Mouse (Mus musculus) olfactory bulb, adult 2 months (tissue): Measurements from ENCODE around the gene Ccdc24. TPM values are rescaled to one million over a fixed set of nuclear protein-coding genes. Genes with fewer than 3 reads are reported as not detected.

ENCODE experiments used
- H3K27ac ChIP-seq: fragments of 200-500 bp; 2 replicates; pipeline ENCODE4 v1.5.1; 2012; ENCODE audit warnings: low read depth, low read length; ENCODE audit not compliant: insufficient read depth
- H3K4me1 ChIP-seq: fragments of 200-500 bp; 2 replicates; pipeline ENCODE4 v1.6.1; 2012; ENCODE audit warnings: low read length; ENCODE audit not compliant: control insufficient read depth, insufficient read depth
- H3K4me3 ChIP-seq: fragments of 200-500 bp; 2 replicates; pipeline ENCODE4 v1.5.1; 2012; ENCODE audit warnings: mild to moderate bottlenecking, low read depth, low read length, moderate library complexity; ENCODE audit not compliant: insufficient read depth
- CTCF ChIP-seq: fragments of 200-500 bp; IDR thresholded peaks from 2 replicates; pipeline ENCODE4 v1.5.1; 2012; ENCODE audit warnings: low read depth, mild to moderate bottlenecking, low read length, moderate library complexity; ENCODE audit not compliant: insufficient read depth
- POLR2A ChIP-seq: fragments of 200-500 bp; IDR thresholded peaks from 2 replicates; pipeline ENCODE4 v1.6.1; 2012; ENCODE audit warnings: mild to moderate bottlenecking, low read depth, low read length, moderate library complexity; ENCODE audit not compliant: insufficient read depth
- WGBS: fragments of 180-500 bp; shearing (Covaris S2); methylation state at CpG from one replicate; pipeline ENCODE4 v1.1.7; 2018; 5-methylcytosine and 5-hydroxymethylcytosine counted together
- polyA plus RNA-seq: library from polyadenylated mRNA; stranded (reverse); fragments of >200 nt; gene quantifications from 2 replicates; pipeline ENCODE4 v1.2.4, GENCODE M21; 2012; ENCODE audit warnings: low replicate concordance; ENCODE audit not compliant: missing spikeins, insufficient read depth, insufficient read length

Gene Ccdc24
- polyA plus RNA-seq, 1 experiment = not detected

DNA sequence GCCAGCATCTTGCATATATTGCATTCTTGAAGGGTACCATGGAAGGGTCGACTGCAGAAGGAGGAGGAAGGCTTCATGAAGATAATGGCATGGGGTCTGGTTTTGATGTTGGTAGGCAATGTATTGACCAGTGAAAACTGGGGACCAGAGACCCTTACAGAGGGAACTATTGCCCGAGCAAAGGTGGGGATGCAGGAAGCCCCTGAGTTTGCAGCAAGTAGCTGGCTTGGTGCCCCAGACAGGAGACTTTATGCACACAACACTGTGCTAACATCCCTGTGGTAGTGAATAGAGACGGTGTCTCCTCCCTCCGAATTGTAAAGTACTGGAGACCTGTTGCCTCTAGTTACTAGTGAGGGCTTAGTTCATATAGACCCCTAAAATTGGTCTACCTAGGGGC lies 35.1 kb downstream of the Ccdc24 start:
- H3K27ac ChIP-seq = no peak overlapping the region
- TF ChIP-seq POLR2A (no peak), CTCF (no peak)
- 76% methylated on average over 4 of the region's 4 CpGs for WGBS
- H3K4me3 ChIP-seq = no peak overlapping the region
- peaks cover 2% of the 10 kb centered on the region; the same call in 1 of the 2 replicates for H3K4me1 ChIP-seq

DNA sequence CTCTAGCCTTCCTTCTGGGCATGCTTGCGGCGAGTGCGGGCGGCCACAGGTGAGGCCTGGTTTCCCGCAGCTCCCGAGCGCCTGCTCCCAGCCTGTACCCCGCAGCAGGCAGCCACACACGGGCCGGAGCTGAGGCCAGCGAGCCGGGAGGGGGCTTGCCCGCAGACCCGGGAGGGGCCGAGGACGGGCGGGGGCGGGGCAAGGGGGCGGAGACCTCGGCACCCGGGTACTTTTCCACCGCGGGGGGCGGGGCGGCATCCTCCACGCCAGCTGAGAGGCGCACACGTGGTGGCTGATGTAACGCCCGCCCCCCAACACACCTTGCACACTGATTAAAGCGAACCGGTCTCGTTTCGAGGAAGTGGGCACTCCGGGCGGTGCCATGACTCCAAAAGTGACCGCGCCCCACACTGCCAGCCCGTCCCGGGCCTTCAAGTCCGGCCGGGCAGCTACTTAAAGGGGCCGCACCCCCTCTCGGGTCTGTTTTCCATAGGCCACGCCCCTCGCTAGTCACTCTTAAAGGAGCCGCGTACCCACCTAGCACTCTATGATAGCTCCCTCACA lies 36.1 kb downstream of the Ccdc24 start:
- Histone ChIP-seq H3K4me3 (peak overlapping the region; percentile 60), H3K27ac (peak overlapping the region; percentile 59), H3K4me1 (peaks cover 2% of the 10 kb centered on the region; the same call in 1 of the 2 replicates)
- TF ChIP-seq POLR2A (no peak), CTCF (no peak)
- under 1% methylated on average over 43 of the region's 48 CpGs for WGBS

DNA sequence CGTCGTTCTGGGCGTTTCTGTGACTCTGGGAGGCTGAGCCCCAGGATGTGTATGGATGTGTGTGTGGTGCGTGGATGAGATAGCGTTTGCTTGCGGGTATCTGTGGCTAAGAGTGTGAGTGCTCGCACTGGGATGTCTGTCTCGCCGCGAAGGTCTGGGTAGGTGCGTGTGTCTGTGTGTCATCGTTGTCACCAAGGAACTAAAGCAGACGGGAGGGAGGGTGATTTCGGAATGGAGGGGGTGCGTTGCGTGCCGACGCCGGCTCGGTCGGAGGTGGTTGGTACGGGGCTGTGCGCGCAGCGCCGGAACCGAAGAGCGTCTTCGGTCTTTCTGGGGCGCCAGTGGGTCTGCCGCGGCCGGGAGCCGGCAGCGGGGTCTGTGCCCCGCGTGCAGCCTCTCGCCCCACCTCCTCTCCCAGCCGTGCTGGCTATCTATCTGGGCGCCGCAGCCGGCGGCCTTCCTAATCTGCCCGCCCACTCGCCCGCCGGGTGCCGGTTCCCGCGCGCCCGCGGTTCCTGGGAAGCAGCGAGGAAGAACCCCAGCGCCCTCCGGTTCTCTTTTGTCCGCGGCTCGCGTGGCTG lies 36.7 kb downstream of the Ccdc24 start:
- H3K27ac ChIP-seq = peak overlapping the region; percentile 59
- no peak for TF ChIP-seq CTCF
- peaks cover 2% of the 10 kb centered on the region; the same call in 1 of the 2 replicates for H3K4me1 ChIP-seq
- peak overlapping the region; percentile 60 for H3K4me3 ChIP-seq
- WGBS = under 1% methylated on average over 60 of the region's 60 CpGs

DNA sequence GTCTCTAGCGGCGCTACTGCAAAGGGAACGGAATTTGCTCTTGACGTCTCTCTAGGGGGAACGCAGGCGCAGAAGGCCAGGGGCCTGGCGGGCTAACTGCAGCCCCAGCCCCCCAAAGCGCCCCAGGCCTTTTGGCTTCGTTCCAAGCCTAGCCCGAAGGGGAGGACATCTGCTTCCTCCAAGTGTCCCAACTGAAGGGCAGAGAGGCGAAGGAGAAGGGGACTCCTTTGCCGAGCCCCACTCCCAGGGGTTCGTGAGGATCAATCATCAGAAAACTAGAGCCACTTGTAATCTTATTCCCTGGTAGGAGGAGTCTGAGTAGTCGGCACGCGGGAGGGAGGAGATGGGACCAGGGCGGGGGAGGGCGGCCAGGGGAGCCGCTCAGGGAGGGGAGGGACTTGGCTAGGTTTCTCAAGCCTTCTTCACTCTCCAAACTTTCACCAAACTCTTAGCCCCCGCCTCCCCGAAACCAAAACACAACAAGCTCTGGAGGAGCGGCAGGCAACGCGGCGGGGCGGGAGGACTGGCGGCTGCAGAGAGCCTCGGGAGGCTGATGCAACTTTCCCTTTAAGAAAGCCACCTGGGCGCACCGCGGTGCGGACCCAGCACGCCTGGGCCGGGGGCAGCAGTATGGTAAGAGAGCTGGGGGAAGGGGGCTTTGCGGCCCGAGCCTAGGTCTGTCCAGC lies 37.4 kb downstream of the Ccdc24 start:
- 2% methylated on average over 36 of the region's 36 CpGs for WGBS
- peak overlapping the region; percentile 59 for H3K27ac ChIP-seq
- TF ChIP-seq CTCF = no peak
- TF ChIP-seq POLR2A = no peak
- peak overlapping the region; percentile 60 for H3K4me3 ChIP-seq
- peaks cover 5% of the 10 kb centered on the region for H3K4me1 ChIP-seq

DNA sequence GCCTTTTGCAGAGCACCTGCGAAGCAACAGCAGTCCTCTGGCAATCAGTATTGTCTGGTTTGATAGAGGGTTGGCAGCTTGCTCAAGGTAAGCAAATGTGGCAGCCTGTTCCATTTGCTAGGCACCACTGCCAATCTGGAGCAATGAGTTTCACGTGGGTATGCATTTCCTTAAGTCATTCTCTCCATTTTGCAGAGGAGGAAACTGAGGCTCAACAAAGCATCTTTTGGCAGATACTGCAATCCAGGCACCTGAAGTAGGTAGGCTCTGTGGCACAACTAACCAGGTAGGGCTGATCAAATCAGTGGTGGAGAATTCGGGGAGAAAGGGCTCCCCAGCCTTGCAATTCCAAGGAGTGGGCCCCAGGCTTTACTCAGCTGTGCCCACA lies 37.9 kb downstream of the Ccdc24 start, which contains the start of gene Slc6a9:
TSS of gene Slc6a9 (plus strand) at position 50 of the 388 bp plus-strand sequence.
- Histone ChIP-seq H3K4me1 (peaks cover 9% of the 10 kb centered on the region), H3K4me3 (peak within 1 kb of the TSS; percentile 60), H3K27ac (peak within 1 kb of the TSS; percentile 59)
- 40% methylated on average over 3 of the region's 3 CpGs for WGBS
- TF ChIP-seq CTCF (no peak), POLR2A (no peak)

DNA sequence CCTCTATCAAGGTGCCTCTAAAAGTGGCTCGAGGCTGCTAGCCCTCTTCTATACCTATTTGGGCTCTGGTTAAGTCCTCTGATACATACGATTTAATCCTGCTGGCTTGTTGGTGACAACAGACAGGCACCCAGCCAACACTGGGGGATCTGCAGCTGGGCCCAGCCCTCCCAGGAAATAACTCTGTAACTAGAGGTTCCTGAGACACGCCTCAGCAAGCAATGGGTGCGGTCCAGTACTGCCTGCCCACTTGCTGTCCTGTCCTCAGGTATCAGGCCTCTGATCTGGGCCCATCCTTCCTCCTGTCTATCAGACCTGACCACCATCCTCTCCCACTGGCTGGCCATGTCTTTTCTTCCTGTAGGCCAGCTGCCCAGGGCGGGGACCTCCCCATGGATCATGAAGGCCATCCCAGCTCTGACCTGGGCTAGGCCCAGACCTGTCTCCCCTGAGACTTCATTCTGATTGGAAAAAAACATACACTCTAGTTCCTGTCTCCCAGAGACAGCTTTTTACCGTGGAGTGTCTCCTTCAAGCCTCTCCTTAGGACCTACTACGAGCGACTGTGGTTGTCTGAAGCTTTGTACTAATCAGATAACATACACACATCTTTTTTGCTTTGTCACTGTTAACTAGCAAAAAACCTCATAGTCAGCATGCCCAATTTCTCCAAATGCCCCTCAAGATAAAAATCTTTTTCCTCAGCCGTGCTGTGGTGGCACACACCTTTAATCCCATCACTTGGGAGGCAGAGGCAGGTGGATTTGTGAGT lies 40.3 kb downstream of the Ccdc24 start:
- H3K27ac ChIP-seq = no peak overlapping the region
- H3K4me3 ChIP-seq = no peak overlapping the region
- peaks cover 9% of the 10 kb centered on the region for H3K4me1 ChIP-seq
- TF ChIP-seq POLR2A = no peak
- no peak for TF ChIP-seq CTCF
- WGBS = 77% methylated on average over 9 of the region's 9 CpGs

DNA sequence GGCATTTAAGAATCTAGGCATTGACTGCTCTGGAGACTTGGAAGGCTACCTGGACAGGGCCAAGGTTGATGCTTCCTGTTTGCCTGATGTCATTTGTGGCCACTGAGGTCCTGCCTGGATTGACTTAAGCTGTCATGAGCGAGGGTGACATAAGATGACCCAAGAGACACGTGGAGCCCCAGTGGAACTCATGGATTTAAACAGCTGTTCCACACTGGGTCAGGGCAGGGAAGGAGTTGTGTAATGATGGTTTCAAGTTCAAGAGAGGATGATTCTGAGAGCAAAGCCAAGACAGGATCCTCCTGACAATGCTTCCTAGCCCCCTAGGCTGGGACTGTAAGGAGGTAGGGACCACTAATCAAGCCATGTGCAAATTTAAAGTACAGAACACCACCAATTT lies 40.9 kb downstream of the Ccdc24 start:
- H3K4me3 ChIP-seq = no peak overlapping the region
- H3K27ac ChIP-seq = no peak overlapping the region
- TF ChIP-seq CTCF (no peak), POLR2A (no peak)
- H3K4me1 ChIP-seq = peaks cover 9% of the 10 kb centered on the region
- 91% methylated on average over 2 of the region's 2 CpGs for WGBS

DNA sequence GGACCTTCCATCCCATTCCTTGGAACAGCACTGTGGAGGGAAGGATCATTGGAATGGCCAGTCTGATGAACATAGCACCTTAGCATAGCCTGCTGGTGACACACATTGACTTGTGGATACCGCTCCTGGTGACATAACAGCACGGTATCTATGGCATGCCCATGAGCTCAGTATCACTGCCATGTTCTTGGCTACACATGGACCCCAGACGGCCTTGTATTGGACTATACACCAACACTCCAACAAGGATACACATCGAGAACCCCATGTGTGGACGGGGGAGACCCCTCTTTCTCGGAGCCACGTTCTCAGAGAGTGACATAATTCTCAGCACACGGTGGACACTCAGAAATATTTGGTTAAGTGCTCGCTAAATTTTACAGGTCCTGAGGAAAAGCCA lies 41.6 kb downstream of the Ccdc24 start:
- Histone ChIP-seq H3K27ac (no peak overlapping the region), H3K4me1 (peaks cover 9% of the 10 kb centered on the region), H3K4me3 (no peak overlapping the region)
- TF ChIP-seq CTCF = no peak
- no peak for TF ChIP-seq POLR2A
- WGBS = 95% methylated on average over 9 of the region's 9 CpGs
